Mouse (Mus musculus): ENCODE results near the gene Olfr78.
A peak's percentile ranks its signal among the peaks of the same experiment; 100 is the strongest.

Gene Olfr78

GRCm38 (mm10) chr7:102759266-102759665, at the start of gene Olfr78, which contains the start of gene Olfr560:
Gene Olfr78 (minus strand): TSS chr7:102759471.
Gene Olfr560 (minus strand): TSS chr7:102759366.
- DNase-seq (ENCODE audit: low read depth), result no peak

- no peak for DNase-seq (ENCODE audit: low read depth)
Measured at GRCm38 (mm10) chr7:102803180-102803579, 43.9 kb upstream of the Olfr78 start, which contains the start of gene Olfr564. Gene Olfr564 (plus strand): TSS chr7:102803480.

- DNase-seq (ENCODE audit: low read depth), result no peak
Measured at GRCm38 (mm10) chr7:102770921-102771320, 11.7 kb upstream of the Olfr78 start, which contains the start of gene Olfr561. Gene Olfr561 (plus strand): TSS chr7:102771221.

GRCm38 (mm10) chr7:102752086-102752485, 7.2 kb downstream of the Olfr78 start:
- DNase-seq (ENCODE audit: low read depth), result no peak

GRCm38 (mm10) chr7:102737705-102738104, 21.6 kb downstream of the Olfr78 start:
- DNase-seq (ENCODE audit: low read depth), result no peak

DNA sequence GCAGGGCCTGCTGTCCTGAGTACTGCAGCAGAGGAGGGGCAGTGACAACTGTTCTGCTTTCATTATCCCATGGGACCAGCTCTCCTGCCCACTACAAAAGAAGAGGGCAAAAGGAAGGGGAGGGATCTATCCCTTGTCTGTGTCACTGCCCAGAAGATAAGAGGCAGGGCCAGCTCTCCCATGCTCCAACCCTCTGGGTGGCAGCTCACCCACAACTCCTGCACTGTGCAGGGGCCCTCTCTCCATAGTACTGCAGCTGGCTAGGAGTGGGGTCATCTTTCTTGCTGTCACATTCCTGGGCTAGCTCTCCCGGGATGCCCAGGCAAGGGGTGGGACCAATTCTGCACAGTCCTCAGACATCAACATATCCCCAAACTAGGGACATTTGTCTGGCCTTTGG, 25.5 kb downstream of the Olfr78 start:
- no peak for DNase-seq (ENCODE audit: low read depth)

- no peak for DNase-seq (ENCODE audit: low read depth)
Measured at GRCm38 (mm10) chr7:102727391-102727790, 31.9 kb downstream of the Olfr78 start, which contains the start of gene Olfr559. Gene Olfr559 (minus strand): TSS chr7:102727491.

DNA sequence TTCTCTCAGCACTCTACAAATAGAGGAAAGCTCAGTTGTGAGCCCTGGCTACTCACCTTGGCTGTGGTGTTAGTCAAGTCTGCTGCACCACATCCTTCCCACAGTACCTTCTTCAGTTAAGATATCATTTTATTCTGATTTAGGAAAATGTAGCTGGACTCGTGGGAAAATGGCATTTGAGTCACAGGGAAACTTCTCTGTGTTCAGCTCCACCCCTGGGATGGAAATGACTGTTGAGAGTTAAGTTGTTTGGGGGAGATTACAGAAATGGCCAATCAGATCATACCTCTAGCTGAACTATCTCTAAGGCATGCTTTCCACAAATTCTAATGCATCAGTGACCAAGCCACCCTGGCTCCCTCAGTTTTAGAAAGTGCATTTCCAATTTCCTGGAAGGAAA, 40.3 kb downstream of the Olfr78 start, which contains the start of gene Olfr33:
Gene Olfr33 (minus strand): TSS at position 101 of the 400 bp plus-strand sequence.
- no peak for DNase-seq (ENCODE audit: low read depth)

- DNase-seq (ENCODE audit: low read depth), result no peak
Measured at GRCm38 (mm10) chr7:102701915-102702314, 57.4 kb downstream of the Olfr78 start, which contains the start of gene Olfr558. Gene Olfr558 (plus strand): TSS chr7:102702215.

DNA sequence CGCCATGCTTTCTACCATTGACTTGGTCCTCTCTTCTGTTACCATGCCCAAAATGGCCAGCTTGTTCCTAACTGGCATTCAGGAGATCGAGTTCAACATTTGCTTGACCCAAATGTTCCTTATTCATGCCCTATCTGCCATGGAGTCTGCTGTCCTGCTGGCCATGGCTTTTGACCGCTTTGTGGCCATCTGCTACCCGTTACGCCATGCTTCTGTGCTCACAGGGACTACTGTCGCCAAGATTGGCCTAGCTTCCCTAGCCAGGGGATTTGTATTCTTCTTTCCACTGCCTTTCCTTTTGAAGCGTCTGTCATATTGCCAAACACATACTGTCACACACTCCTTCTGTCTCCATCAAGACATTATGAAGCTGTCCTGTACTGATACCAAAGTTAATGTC, 60.8 kb downstream of the Olfr78 start:
- DNase-seq (ENCODE audit: low read depth), result no peak

DNA sequence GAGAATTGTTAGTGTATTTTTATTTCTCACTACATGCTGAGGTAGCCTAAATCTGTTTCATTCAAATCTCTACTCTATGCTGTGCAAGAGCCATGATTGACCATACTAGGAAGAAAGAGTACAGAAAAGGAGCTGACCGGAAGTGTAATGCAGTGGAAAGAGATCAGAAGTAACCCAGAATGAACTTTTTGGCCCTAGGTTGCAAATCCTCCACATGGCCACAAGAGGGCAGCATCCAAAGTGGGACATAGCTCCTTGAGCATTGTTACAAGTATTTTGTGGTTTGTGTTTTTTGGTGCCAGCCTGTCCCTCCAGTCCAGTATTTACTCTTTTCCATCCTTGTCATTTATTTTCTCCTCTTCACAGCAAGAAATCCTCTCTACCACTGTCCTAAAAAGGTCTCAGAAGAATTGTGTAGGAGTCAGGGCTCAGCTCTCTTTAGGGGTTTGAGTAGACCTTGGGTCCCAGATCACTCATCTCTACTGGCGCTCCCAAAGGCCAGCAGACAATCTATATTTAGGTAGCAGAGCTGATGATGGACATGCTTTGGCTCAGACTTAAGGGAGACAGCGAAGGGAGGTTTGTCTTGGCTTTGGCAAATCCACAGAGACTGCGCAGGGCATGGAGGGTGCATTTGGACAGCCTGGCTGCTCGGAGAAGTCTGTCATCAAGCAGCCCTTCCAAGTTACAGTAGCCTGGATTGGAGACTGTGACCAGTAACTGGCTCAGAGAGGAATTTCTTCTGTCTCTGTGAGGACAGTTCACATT, 63.7 kb downstream of the Olfr78 start, which contains the start of gene Olfr557:
Gene Olfr557 (plus strand): TSS at position 553 of the 768 bp plus-strand sequence.
- peak; percentile 35 for DNase-seq (ENCODE audit: low read depth)
